Mouse (Mus musculus) embryonic fibroblast, embryonic 13.5 days (primary cell): ENCODE measurements around the gene Fam189a1.

ENCODE experiments used
- CTCF ChIP-seq: IDR thresholded peaks from 2 replicates; pipeline ENCODE4 v1.5.1; 2011; ENCODE audit warnings: mild to moderate bottlenecking, control low read depth, low read length, moderate library complexity, borderline replicate concordance; ENCODE audit not compliant: insufficient read depth
- POLR2A ChIP-seq: IDR thresholded peaks from 2 replicates; pipeline ENCODE4 v1.6.1; 2011; ENCODE audit warnings: low read depth, mild to moderate bottlenecking, control low read depth, low read length, moderate library complexity

DNA sequence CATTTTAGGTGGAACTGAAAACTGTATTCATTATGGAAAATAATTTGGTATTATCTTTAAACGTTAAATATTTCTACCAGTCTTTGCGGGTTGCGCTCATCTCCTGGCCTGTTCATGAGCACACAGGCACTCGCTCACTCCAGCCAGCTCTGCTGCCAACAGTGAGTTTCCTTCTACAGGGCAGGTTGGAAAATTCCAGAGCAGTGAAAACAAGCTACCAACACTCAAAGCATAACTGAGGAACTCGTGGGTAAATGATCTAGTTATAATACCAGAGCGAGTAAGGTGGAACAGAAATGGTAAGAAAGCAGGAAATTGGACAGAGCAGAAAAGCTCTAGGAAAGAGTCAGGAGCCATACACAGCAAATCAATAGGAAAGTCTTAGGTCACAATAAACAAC, 360.8 kb downstream of the Fam189a1 start:
- TF ChIP-seq CTCF (no peak), POLR2A (no peak)
